Mouse (Mus musculus) stomach, embryonic 16.5 days (tissue): ENCODE measurements around the gene Dlk2. TPM values are rescaled to one million over a fixed set of nuclear protein-coding genes. Genes with fewer than 3 reads are reported as not detected.
A peak's percentile ranks its signal among the peaks of the same experiment; 100 is the strongest.

ENCODE experiments used
- ATAC-seq: fragments of 200-750 bp; cut with Nextera tagmentation; 2 replicates; pipeline ENCODE4 v1.8.0; 2017; ENCODE audit warnings: moderate number of reproducible peaks, moderate TSS enrichment; ENCODE audit not compliant: insufficient read depth, low FRiP score
- H3K27ac ChIP-seq: fragments of 300-500 bp; sonication (generic); 2 replicates; pipeline ENCODE4 v1.5.1; 2014; ENCODE audit warnings: low read length
- H3K27me3 ChIP-seq: fragments of 300-500 bp; sonication (generic); 2 replicates; pipeline ENCODE4 v1.6.1; 2014; ENCODE audit warnings: low read length, control low read depth, mixed read lengths; ENCODE audit not compliant: control insufficient read depth, insufficient read depth
- H3K36me3 ChIP-seq: fragments of 300-500 bp; sonication (generic); 2 replicates; pipeline ENCODE4 v1.6.1; 2014; ENCODE audit warnings: low read length; ENCODE audit not compliant: control insufficient read depth, insufficient read depth
- H3K4me1 ChIP-seq: fragments of 300-500 bp; sonication (generic); 2 replicates; pipeline ENCODE4 v1.6.1; 2014; ENCODE audit warnings: low read length, control low read depth, mixed read lengths; ENCODE audit not compliant: control insufficient read depth, insufficient read depth
- H3K4me2 ChIP-seq: fragments of 300-500 bp; sonication (generic); 2 replicates; pipeline ENCODE4 v1.6.1; 2014; ENCODE audit warnings: low read depth, low read length, mixed read lengths
- H3K4me3 ChIP-seq: fragments of 300-500 bp; sonication (generic); replicated peaks from 2 replicates; pipeline ENCODE4 v1.5.1; 2014; ENCODE audit warnings: mild to moderate bottlenecking, low read length
- H3K9ac ChIP-seq: fragments of 300-500 bp; sonication (generic); 2 replicates; pipeline ENCODE4 v1.6.1; 2014; ENCODE audit warnings: low read length
- H3K9me3 ChIP-seq: fragments of 300-500 bp; sonication (generic); replicated peaks from 2 replicates; pipeline ENCODE4 v1.6.1; 2016; ENCODE audit warnings: low read length, control low read depth; ENCODE audit not compliant: control insufficient read depth
- WGBS: fragments of 180-500 bp; shearing (Covaris S2); extraction: QIAGEN DNeasy Blood & Tissue Kit; methylation state at CpG from one replicate; pipeline ENCODE4 v1.1.7; 2014; 5-methylcytosine and 5-hydroxymethylcytosine counted together
- polyA plus RNA-seq: library from polyadenylated mRNA; unstranded; fragments of >200 nt; fragmentation: Nextera tagmentation; extraction: Ambion mirVana; gene quantifications from 2 replicates; pipeline ENCODE4 v1.2.1, GENCODE M21; 2015

Gene Dlk2
- 6.7 and 8.8 TPM in 2 replicates for polyA plus RNA-seq

DNA sequence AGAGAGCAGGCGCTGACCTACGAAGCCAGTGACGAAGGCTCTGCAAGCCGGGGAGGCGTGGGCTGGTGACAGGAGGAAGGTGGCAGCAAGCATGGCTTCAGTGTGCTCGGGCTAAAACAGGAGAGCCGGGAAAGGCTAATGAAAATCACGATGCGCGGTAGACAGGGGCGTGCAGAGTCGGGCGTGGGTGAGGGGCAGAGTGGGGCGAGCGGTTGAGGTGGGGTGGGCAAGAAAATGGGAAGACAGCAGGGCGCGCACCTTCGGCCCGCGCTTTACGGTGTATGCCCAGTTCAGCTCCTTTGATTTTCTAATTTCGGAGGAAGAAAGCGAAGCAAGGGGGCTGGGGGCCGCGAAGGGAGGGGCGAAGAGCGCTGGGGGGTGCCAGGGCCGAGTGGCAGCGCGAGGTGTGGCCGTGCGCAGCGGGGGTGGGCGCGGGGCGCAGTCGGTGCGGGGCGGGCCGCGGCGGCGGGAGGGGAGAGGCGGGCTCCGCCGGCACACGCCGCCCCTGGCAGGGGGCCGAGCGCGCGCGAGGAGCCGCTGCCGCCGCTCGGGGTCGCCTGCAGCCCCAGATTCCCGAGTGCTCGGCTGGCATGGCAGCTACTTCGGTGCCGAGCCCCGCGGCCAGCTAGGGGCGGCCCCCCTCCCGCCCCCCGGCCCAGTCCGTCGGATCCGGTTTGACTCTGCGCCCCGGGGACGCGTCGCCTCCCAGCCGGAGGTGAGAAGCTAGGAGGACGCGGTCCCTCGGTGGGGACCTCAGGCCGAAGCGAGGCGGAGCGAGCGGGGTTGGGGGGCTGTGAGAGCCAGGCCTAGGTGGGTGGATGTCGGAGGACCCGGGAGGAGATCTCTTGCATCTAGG, at the start of gene Dlk2:
Gene Dlk2 (plus strand): TSS at position 58 of the 856 bp plus-strand sequence.
- no peak within 1 kb of the TSS for H3K27ac ChIP-seq
- peak; percentile 20; the same call in 1 of the 2 replicates for ATAC-seq
- H3K27me3 ChIP-seq, result peaks cover 31% of the 10 kb centered on the region
- H3K9ac ChIP-seq, result peak within 1 kb of the TSS; percentile 74
- H3K9me3 ChIP-seq, result no peaks in the 10 kb centered on the region
- H3K36me3 ChIP-seq, result no peaks in the 10 kb centered on the region
- WGBS, result under 1% methylated on average over 81 of the region's 86 CpGs
- peak within 1 kb of the TSS; percentile 100 for H3K4me2 ChIP-seq
- peak within 1 kb of the TSS; percentile 69 for H3K4me3 ChIP-seq
- peaks cover 7% of the 10 kb centered on the region for H3K4me1 ChIP-seq

DNA sequence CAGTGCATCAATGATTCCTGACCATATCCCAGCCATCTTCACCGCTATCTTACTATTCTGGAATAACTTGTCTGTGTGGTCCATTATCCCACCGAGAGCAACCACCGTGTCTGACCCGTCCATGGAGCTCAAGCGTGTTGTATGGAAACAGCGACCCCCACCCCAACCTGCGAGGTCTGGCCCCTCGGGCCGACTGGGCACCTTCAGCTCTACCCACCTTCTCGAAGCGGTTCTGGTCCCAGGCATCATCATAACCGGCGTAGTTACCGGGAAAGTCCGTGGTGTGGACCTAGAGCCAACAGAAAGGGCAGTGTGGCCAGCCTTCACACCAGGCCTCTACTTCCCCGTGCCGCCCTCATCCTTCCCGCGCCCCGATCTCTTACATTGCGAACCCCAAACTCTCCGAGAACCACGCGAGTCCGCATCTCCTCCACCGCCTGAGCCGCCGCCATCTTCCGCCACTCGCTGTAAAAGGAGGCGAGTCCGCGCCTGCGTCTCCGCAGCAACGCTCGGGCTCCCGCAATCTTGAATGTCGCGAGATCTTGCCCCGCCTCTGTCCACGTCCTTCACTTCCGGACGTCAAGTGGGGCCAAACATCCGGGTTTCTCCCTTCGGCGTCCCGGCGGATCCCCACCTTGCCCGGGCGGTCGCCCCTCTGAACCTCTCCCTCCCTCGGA, 49.6 kb upstream of the Dlk2 start, which contains the start of the genes Polr1c and Yipf3:
Gene Polr1c (minus strand): TSS at position 543 of the 677 bp plus-strand sequence.
Gene Yipf3 (plus strand): TSS at position 569 of the 677 bp plus-strand sequence.
- Histone ChIP-seq H3K4me2 (peak within 1 kb of the TSS; percentile 83), H3K9ac (peak within 1 kb of the TSS; percentile 96), H3K27ac (peak within 1 kb of the TSS; percentile 75), H3K9me3 (no peaks in the 10 kb centered on the region), H3K4me1 (peaks cover 15% of the 10 kb centered on the region), H3K36me3 (peaks cover 42% of the 10 kb centered on the region), H3K4me3 (peak within 1 kb of the TSS; percentile 84), H3K27me3 (no peaks in the 10 kb centered on the region)
- under 1% methylated on average over 53 of the region's 53 CpGs for WGBS
- peak; percentile 92 for ATAC-seq

DNA sequence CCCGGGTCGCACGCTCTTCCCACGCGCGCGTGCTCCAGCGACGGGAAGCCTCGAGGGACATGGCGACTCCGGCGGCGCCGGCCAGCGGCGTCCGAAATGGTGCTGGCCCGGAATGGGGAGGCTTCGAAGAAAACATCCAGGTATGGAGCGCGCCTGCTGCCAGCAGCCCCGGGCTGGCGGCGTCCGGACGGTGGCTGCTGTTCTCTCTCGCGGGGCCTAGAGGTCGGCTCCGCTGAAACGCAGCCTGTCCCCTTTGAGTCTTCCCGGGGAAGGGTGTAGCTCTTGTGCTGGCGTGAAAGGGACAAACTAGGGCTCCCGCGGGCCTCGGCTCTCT, 49.1 kb upstream of the Dlk2 start:
- Histone ChIP-seq H3K4me1 (peaks cover 15% of the 10 kb centered on the region), H3K27me3 (no peaks in the 10 kb centered on the region), H3K9ac (peak overlapping the region; percentile 96), H3K4me2 (peak overlapping the region; percentile 83), H3K4me3 (peak overlapping the region; percentile 84), H3K36me3 (peaks cover 37% of the 10 kb centered on the region), H3K27ac (peak overlapping the region; percentile 75), H3K9me3 (no peaks in the 10 kb centered on the region)
- peak; percentile 31 for ATAC-seq
- WGBS, result 0% methylated on average over 37 of the region's 37 CpGs

DNA sequence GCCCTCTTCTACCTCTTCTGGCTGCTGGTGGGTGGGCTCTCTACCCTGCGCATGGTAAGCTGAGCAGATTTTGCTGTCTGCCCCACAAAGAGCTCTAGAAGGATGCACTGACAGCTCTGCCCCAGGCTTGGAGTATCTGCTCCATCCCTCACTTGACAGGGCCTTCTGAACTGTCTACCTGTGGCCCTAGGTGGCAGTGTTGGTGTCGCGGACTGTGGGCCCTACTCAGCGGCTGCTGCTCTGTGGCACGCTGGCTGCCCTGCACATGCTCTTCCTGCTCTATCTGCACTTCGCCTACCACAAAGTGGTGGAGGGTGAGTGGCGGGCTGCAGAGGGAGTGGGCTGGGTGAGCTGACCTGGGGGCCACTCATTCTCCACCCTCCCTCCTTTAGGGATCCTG, 46.0 kb upstream of the Dlk2 start:
- peaks cover 17% of the 10 kb centered on the region for H3K36me3 ChIP-seq
- H3K9me3 ChIP-seq, result no peaks in the 10 kb centered on the region
- peaks cover 23% of the 10 kb centered on the region for H3K4me1 ChIP-seq
- WGBS, result 76% methylated on average over 7 of the region's 7 CpGs
- no peak overlapping the region for H3K4me2 ChIP-seq
- ATAC-seq, result no peak
- peaks cover 13% of the 10 kb centered on the region for H3K27me3 ChIP-seq
- no peak overlapping the region for H3K27ac ChIP-seq
- no peak overlapping the region for H3K4me3 ChIP-seq
- no peak overlapping the region for H3K9ac ChIP-seq

DNA sequence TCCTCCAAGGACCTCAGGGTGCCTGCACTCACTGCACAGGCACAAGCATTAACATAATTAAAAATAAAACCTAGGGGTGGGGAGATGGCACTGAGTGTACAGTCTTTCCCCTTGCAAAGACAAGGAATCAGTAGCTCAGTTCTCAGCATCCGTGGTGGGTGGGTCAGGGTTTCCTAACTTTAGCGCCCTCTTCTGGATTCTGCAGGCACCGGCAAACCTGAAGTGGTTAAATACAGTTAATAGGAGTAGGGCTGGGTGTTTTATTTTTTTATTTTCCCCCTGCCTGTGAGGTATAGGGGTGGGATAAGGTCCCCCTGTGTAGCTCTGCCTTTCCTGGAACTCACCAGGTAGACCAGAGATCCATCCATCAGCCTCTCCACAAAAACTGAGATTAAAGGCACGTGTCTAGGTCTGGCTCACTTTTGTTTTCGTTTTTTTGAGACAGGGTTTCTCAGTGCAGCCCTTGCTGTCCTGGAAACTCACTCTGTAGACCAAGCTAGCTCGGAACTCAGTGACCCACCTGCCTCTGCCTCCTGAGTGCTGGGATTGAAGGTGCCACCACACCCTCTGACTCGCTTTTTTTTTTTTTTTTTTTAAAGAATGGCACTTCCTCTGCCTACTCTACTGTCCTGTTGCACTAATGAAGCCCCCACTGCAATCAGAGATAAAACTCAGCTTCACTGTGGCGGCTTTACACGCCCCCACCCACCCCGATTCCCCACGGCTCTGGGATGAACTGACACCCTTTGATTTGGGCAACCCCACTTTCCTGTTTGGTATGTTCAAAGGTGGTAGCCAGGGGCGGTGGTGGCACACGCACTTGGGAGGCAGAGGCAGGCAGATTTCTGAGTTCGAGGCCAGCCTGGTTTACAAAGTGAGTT, 44.4 kb upstream of the Dlk2 start:
- Histone ChIP-seq H3K36me3 (peaks cover 17% of the 10 kb centered on the region), H3K9ac (no peak overlapping the region), H3K27me3 (peaks cover 13% of the 10 kb centered on the region), H3K27ac (no peak overlapping the region), H3K4me3 (peak overlapping the region; percentile 57), H3K4me2 (peak overlapping the region; percentile 97), H3K4me1 (peaks cover 16% of the 10 kb centered on the region), H3K9me3 (no peaks in the 10 kb centered on the region)
- 52% methylated on average over 14 of the region's 14 CpGs for WGBS
- no peak; the same call in 1 of the 2 replicates for ATAC-seq

DNA sequence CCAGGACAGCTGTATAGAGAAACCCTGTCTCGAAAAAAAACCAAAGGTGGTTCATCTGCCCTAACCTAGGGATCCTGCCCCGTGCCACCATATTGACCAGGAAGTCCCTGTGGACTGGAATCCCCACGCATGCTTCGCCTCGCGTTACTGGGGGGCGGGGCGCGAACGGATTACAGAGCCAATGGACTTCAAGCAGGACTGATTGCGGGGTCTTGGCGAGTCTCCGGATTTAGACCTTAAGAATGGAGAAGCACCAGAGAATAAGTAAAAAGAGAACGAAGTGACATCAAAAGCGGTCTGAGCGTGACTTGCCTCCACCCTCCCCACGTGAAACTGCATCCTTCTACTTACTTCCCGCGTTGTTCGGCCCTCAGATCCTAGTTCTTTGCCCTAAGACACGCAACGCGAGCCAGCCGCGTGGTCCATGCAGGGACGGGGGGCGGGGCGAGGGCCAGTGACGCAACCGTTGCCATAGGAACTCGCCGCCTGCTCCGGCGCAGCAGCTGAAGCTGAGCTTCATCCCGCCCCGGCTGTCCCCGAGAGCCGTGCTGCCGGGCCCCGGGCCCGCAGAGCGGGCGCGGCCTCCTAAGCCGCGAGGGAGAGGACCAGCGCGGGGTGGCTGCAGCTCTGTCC, 43.7 kb upstream of the Dlk2 start, which contains the start of gene Lrrc73:
Gene Lrrc73 (plus strand): TSS at position 80 of the 633 bp plus-strand sequence.
- no peak within 1 kb of the TSS for H3K27ac ChIP-seq
- H3K4me3 ChIP-seq, result peak within 1 kb of the TSS; percentile 57
- no peaks in the 10 kb centered on the region for H3K9me3 ChIP-seq
- H3K27me3 ChIP-seq, result peaks cover 13% of the 10 kb centered on the region
- WGBS, result 2% methylated on average over 48 of the region's 48 CpGs
- ATAC-seq, result peak; percentile 86
- peaks cover 15% of the 10 kb centered on the region for H3K4me1 ChIP-seq
- H3K36me3 ChIP-seq, result peaks cover 21% of the 10 kb centered on the region
- peak within 1 kb of the TSS; percentile 97 for H3K4me2 ChIP-seq
- H3K9ac ChIP-seq, result peak within 1 kb of the TSS; percentile 68

DNA sequence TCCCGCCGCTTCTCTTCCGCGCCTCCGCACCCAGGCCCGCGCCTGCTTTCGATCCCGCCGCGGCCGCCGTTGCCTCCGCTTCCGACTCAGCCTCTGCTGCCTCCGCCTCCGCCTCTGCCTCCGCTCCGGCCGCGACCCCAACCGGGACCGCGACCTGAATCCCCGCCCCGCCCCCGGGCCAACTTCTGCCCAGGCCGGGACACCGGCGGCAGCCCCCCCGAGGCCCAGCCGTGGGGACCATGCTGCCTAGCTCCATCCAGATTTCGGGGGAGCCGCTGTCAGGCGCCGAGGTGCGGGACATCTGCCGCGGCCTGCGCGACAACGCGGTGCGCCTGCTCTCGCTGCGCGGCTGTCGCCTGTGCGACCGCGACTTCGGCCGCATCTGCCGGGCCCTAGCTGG, 43.1 kb upstream of the Dlk2 start:
- Histone ChIP-seq H3K9ac (peak overlapping the region; percentile 68), H3K4me3 (peak overlapping the region; percentile 57), H3K9me3 (no peaks in the 10 kb centered on the region), H3K27ac (no peak overlapping the region), H3K4me1 (peaks cover 10% of the 10 kb centered on the region; the same call in 1 of the 2 replicates), H3K4me2 (peak overlapping the region; percentile 97), H3K27me3 (peaks cover 13% of the 10 kb centered on the region), H3K36me3 (peaks cover 23% of the 10 kb centered on the region)
- ATAC-seq, result peak; percentile 3; the same call in 1 of the 2 replicates
- WGBS, result under 1% methylated on average over 53 of the region's 54 CpGs

DNA sequence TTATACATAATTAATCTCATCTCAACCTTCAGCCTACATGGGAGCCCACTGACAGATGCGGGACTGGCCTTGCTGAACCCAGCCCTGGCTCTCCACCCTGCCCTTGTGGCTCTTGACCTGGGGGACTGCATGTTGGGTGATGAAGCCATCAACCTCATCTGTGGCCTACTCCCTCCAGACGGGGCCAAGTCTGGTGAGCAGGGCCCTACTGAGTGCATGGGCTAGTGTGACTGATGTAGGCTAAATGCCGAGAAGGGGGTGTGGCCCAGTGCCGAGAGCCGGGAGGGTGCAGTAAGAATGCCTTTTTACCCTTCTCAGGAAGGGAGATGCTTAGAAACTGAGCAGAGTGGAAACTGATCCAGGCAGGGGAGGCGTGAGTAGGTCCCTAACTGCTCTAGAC, 42.1 kb upstream of the Dlk2 start:
- ATAC-seq, result no peak
- no peaks in the 10 kb centered on the region for H3K9me3 ChIP-seq
- H3K9ac ChIP-seq, result no peak overlapping the region
- no peak overlapping the region for H3K4me3 ChIP-seq
- WGBS, result 34% methylated on average over 6 of the region's 6 CpGs
- peaks cover 27% of the 10 kb centered on the region for H3K36me3 ChIP-seq
- no peak overlapping the region for H3K4me2 ChIP-seq
- H3K4me1 ChIP-seq, result peaks cover 8% of the 10 kb centered on the region; the same call in 1 of the 2 replicates
- H3K27me3 ChIP-seq, result peaks cover 13% of the 10 kb centered on the region
- H3K27ac ChIP-seq, result no peak overlapping the region
